Mouse (Mus musculus) myocyte (in vitro differentiated cells): Measurements from ENCODE around the gene Sel1l.

ENCODE experiments used
- E2F4 ChIP-seq: IDR thresholded peaks from one replicate; pipeline ENCODE4 v1.6.1; 2011; ENCODE audit warnings: mild to moderate bottlenecking, control low read depth, moderate library complexity; ENCODE audit not compliant: insufficient read depth
- MAX ChIP-seq: IDR thresholded peaks from one replicate; pipeline ENCODE4 v1.6.1; 2011; ENCODE audit warnings: low read depth, mild to moderate bottlenecking, control low read depth
- MYOG ChIP-seq, 3 experiments: IDR thresholded peaks; one replicate each; pipeline ENCODE4 v1.6.1; 2011; ENCODE audit warnings: control low read depth in 2 of 3, low read depth in 2 of 3, mild to moderate bottlenecking in 2 of 3; ENCODE audit not compliant: insufficient read length in 2 of 3, control insufficient read depth in 1 of 3, insufficient read depth in 1 of 3
- POLR2A ChIP-seq: IDR thresholded peaks from one replicate; pipeline ENCODE4 v1.6.1; 2011; ENCODE audit warnings: low read depth, mild to moderate bottlenecking, control low read depth, moderate library complexity; ENCODE audit not compliant: insufficient read length
- REST ChIP-seq: IDR thresholded peaks from one replicate; pipeline ENCODE4 v1.6.1; 2011; ENCODE audit warnings: mild to moderate bottlenecking, control low read depth, moderate library complexity; ENCODE audit not compliant: insufficient read depth, insufficient read length
- TCF3 ChIP-seq: IDR thresholded peaks from one replicate; pipeline ENCODE4 v1.6.1; 2011; ENCODE audit warnings: low read depth, control low read depth; ENCODE audit not compliant: insufficient read length

GRCm38 (mm10) chr12:91799379-91799773 is 49.6 kb downstream of the Sel1l start:
- TF ChIP-seq TCF3: no peak
- TF ChIP-seq POLR2A: no peak
- no peak for TF ChIP-seq MYOG (IDR thresholded peaks at IDR 0.05; ENCODE audit: control insufficient read depth in 1 of 3, insufficient read depth in 1 of 3, insufficient read length in 2 of 3, low read depth in 2 of 3)
- TF ChIP-seq REST: no peak
- TF ChIP-seq E2F4: no peak
- no peak for TF ChIP-seq MAX
